Mouse (Mus musculus) heart, embryonic 16.5 days (tissue): ENCODE measurements at regions not wholly inside any gene's neighbourhood (a gene's known extent, or its start where the extent isn't known, plus 50 kb on each side); places are given as distances from the start of the nearest gene placed in this dataset.

Experiments used
- ATAC-seq: fragments of 200-750 bp; cut with Nextera tagmentation; replicated peaks from 2 replicates; pipeline ENCODE4 v1.8.0; 2017; ENCODE audit warnings: moderate number of reproducible peaks; ENCODE audit not compliant: insufficient read depth, low FRiP score; ENCODE audit errors: extremely low read depth
- H3K27ac ChIP-seq: fragments of 300-500 bp; sonication (generic); 2 replicates; pipeline ENCODE4 v1.5.1; 2014; ENCODE audit warnings: mild to moderate bottlenecking, low read length, control low read depth, moderate library complexity
- H3K27me3 ChIP-seq: fragments of 300-500 bp; sonication (generic); 2 replicates; pipeline ENCODE4 v1.6.1; 2014; ENCODE audit warnings: low read length, mixed read lengths; ENCODE audit not compliant: control insufficient read depth, insufficient read depth
- H3K36me3 ChIP-seq: fragments of 300-500 bp; sonication (generic); 2 replicates; pipeline ENCODE4 v1.6.1; 2014; ENCODE audit not compliant: control insufficient read depth, insufficient read depth
- H3K4me1 ChIP-seq: fragments of 300-500 bp; sonication (generic); 2 replicates; pipeline ENCODE4 v1.6.1; 2014; ENCODE audit warnings: low read length, mixed read lengths; ENCODE audit not compliant: control insufficient read depth, insufficient read depth
- H3K4me2 ChIP-seq: fragments of 300-500 bp; sonication (generic); 2 replicates; pipeline ENCODE4 v1.6.1; 2014; ENCODE audit warnings: low read depth, mild to moderate bottlenecking, control low read depth, low read length
- H3K4me3 ChIP-seq: fragments of 300-500 bp; sonication (generic); 2 replicates; pipeline ENCODE4 v1.5.1; 2014; ENCODE audit warnings: mild to moderate bottlenecking, control low read depth, low read length
- H3K9ac ChIP-seq: fragments of 300-500 bp; sonication (generic); 2 replicates; pipeline ENCODE4 v1.6.1; 2014; ENCODE audit warnings: low read length, control low read depth
- H3K9me3 ChIP-seq: fragments of 300-500 bp; sonication (generic); replicated peaks from 2 replicates; pipeline ENCODE4 v1.6.1; 2016; ENCODE audit warnings: low read length; ENCODE audit not compliant: control insufficient read depth
- WGBS: fragments of 180-500 bp; shearing (Covaris S2); extraction: QIAGEN DNeasy Blood & Tissue Kit; methylation state at CpG from one replicate; pipeline ENCODE4 v1.1.7; 2014; 5-methylcytosine and 5-hydroxymethylcytosine counted together

DNA sequence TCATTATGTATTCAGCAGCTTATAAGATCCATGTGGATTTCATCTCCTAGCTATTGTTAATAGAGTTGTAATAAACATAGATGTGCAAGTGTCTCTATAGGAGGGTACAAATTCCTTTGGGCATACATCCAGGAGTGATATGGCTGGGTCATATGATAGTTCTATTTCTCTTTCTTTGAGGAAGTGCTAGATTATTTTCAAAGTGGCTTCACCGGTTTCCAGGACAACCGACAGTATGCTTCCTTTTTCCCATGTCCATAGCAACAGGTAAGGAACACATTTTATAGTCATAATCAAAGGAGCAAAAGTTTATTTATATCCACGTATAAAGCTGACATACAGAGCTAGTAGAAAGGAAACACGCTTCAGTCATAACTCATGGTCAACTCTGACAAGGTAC is 710.2 kb upstream of the Tenm4 start:
- Histone ChIP-seq H3K9ac (no peak overlapping the region), H3K27me3 (no peaks in the 10 kb centered on the region), H3K4me2 (no peak overlapping the region), H3K27ac (no peak overlapping the region), H3K4me1 (no peaks in the 10 kb centered on the region), H3K9me3 (no peaks in the 10 kb centered on the region), H3K4me3 (no peak overlapping the region), H3K36me3 (no peaks in the 10 kb centered on the region)
- WGBS = 82% methylated on average over 4 of the region's 4 CpGs
- no peak for ATAC-seq

DNA sequence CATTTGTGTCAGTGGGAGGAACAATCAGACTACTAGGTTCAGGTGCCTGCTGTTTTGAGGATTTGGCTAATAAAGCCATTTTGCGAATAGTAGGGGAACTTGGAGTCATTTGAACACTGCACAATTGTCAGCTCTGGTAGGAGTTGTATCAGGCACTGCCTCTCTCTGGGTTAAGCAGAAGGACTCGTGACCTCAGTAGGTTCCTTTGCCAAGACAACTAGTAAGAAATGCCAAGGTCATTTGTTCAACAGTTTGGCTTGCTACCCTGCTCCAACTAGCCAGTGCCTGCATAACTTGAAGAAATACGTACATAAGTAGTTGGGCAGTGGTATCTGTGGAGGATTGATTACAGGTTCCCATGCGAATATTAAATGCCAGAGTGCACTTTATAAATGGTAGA is 705.5 kb upstream of the Tenm4 start:
- Histone ChIP-seq H3K36me3 (no peaks in the 10 kb centered on the region), H3K9ac (no peak overlapping the region), H3K9me3 (no peaks in the 10 kb centered on the region), H3K4me1 (no peaks in the 10 kb centered on the region), H3K4me3 (no peak overlapping the region), H3K27ac (no peak overlapping the region), H3K27me3 (no peaks in the 10 kb centered on the region), H3K4me2 (no peak overlapping the region)
- 73% methylated on average over 4 of the region's 4 CpGs for WGBS
- no peak for ATAC-seq

DNA sequence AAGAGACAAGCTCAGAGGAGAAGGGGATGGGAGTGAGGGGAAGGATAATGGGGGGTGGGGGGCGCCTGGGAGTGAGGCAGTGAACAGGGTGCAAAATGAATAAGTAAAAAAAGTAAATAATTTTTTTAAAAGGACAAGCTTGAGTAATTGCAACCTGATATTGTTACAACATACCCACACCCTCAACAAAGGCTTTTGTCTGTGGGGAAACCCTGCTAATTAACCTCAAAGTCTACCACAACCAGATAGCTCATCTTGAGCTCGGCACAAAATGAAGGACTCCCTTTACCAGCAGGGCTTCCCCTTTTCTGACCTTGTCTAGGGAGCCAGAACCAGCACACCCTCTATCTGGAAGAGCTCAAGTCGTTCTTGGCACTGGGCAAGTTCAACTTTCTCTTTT is 704.0 kb upstream of the Tenm4 start:
- WGBS = 20% methylated on average over 3 of the region's 3 CpGs
- no peak overlapping the region for H3K27ac ChIP-seq
- no peaks in the 10 kb centered on the region for H3K36me3 ChIP-seq
- H3K9ac ChIP-seq = no peak overlapping the region
- no peaks in the 10 kb centered on the region for H3K9me3 ChIP-seq
- H3K27me3 ChIP-seq = no peaks in the 10 kb centered on the region
- no peaks in the 10 kb centered on the region for H3K4me1 ChIP-seq
- H3K4me2 ChIP-seq = no peak overlapping the region
- ATAC-seq = no peak
- H3K4me3 ChIP-seq = no peak overlapping the region

DNA sequence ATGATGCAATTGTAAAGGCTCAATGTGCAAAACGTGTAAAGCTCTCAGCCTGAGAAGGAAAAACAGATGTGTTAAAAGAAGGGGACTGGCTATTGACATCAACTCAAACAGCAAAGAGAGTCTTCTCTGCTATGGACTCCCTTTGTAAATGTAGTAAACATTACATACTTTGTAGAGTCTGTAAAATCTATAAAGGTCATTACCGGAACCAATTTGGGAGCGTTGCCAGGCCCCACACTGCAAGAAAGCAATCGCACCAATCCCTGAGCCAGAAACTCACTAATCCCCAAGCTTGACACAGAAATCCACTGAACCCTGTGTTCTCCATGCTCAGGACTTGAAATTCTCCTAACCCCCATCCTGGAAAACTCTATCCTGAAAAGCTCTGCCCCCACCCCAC is 697.2 kb upstream of the Tenm4 start:
- H3K9ac ChIP-seq = no peak overlapping the region
- no peaks in the 10 kb centered on the region for H3K36me3 ChIP-seq
- H3K27ac ChIP-seq = no peak overlapping the region
- H3K4me2 ChIP-seq = no peak overlapping the region
- H3K9me3 ChIP-seq = no peaks in the 10 kb centered on the region
- no peaks in the 10 kb centered on the region for H3K4me1 ChIP-seq
- H3K4me3 ChIP-seq = no peak overlapping the region
- H3K27me3 ChIP-seq = no peaks in the 10 kb centered on the region
- WGBS = 75% methylated on average over 4 of the region's 4 CpGs
- no peak for ATAC-seq

DNA sequence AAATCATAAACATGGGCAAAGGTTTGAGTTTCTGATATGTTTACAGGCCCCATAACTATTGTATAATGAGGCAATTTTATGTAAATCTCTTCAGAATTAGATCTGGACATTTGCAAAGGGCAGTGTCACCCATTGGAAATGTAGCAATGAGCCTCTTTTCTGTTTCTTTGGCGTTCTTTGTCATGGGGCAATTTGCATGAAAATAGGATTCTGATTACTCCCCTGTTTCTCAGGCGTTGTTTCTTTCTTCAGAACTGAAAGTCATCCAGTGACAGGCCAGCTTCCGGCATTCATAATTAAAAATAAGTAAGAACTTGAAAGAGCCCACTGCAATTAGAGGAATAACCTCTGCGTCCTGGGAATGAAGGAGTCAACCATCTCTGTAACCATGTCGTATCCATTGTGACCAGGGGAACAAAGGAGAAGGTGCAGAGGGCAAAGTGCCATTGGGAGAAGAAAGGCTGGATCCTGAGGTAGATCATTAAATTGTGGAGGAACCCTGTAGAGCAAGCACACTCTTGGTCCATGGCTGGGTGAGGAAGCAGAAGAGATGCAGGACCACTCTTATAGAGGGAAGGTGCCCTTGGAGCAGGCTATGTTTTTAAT is 690.8 kb upstream of the Tenm4 start:
- Histone ChIP-seq H3K36me3 (no peaks in the 10 kb centered on the region), H3K9me3 (no peaks in the 10 kb centered on the region), H3K27me3 (no peaks in the 10 kb centered on the region), H3K4me1 (no peaks in the 10 kb centered on the region), H3K27ac (no peak overlapping the region), H3K4me2 (no peak overlapping the region), H3K9ac (no peak overlapping the region), H3K4me3 (no peak overlapping the region)
- WGBS = 65% methylated on average over 5 of the region's 5 CpGs
- no peak for ATAC-seq

DNA sequence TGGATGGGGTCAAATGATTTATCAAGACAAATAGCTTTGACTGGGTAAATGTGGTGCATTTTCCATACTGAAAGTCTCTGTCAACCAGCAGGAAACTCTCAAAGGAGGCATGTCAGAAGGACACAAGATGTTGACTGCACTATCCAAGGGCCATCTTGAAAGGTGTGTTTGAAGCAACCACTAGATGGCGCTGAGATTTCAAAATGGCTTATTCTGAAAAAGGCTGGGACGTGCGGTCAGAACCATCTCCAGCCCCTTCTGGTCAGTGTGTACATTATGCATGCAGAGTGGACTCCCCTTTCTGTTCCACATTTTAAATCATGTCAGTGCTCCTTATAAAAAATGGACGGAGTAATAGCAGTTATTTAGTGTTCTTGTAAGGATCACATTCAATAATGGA is 681.4 kb upstream of the Tenm4 start:
- no peaks in the 10 kb centered on the region for H3K9me3 ChIP-seq
- WGBS = 7% methylated on average over 4 of the region's 4 CpGs
- no peaks in the 10 kb centered on the region for H3K36me3 ChIP-seq
- ATAC-seq = no peak
- no peak overlapping the region for H3K9ac ChIP-seq
- H3K4me3 ChIP-seq = no peak overlapping the region
- no peaks in the 10 kb centered on the region for H3K4me1 ChIP-seq
- H3K4me2 ChIP-seq = no peak overlapping the region
- no peaks in the 10 kb centered on the region for H3K27me3 ChIP-seq
- H3K27ac ChIP-seq = no peak overlapping the region

DNA sequence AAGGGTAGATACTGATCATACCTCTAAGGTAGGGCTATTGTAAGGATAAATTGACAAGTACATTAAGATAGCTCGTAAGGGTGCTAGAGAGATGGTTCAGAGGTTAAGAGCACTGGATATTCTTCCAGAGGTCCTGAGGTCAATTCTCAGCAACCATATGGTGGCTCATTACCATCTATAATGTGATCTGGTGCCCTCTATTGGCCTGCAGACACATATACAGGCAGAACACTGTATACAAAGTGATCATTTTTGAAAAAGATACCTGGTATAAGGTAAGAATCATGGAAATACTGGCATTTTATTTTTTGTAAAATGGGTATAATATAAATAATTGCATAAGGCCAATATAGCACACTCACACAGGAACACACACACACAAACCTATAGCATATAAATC is 676.3 kb upstream of the Tenm4 start:
- Histone ChIP-seq H3K9ac (no peak overlapping the region), H3K36me3 (no peaks in the 10 kb centered on the region), H3K27ac (no peak overlapping the region), H3K9me3 (no peaks in the 10 kb centered on the region), H3K4me3 (no peak overlapping the region), H3K4me2 (no peak overlapping the region), H3K27me3 (no peaks in the 10 kb centered on the region), H3K4me1 (no peaks in the 10 kb centered on the region)
- no peak for ATAC-seq
- 82% methylated on average over 1 of the region's 1 CpGs for WGBS

DNA sequence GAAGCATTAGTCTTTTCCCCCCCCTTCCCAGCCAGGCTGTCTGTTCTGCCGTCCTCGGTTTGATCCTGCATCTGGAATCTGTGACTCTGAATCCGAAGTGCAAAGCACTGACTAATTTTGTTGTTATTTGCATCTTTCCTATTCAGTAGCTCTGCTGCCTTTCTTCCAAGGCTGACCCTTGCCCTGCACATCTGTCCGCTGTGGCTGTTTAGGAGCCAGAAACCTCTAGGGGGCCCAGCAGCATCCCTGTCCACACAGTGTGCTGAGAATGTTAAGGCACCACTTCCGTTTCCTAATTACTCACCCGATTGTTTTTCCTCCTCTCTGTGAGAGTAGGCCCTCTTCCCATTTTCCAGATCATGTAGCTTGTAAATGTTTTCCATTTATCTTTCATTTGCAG is 668.1 kb upstream of the Tenm4 start:
- Histone ChIP-seq H3K4me2 (no peak overlapping the region), H3K9me3 (no peaks in the 10 kb centered on the region), H3K4me3 (no peak overlapping the region), H3K36me3 (no peaks in the 10 kb centered on the region), H3K27me3 (no peaks in the 10 kb centered on the region), H3K9ac (no peak overlapping the region), H3K4me1 (no peaks in the 10 kb centered on the region), H3K27ac (no peak overlapping the region)
- WGBS = 42% methylated on average over 6 of the region's 6 CpGs
- no peak for ATAC-seq

DNA sequence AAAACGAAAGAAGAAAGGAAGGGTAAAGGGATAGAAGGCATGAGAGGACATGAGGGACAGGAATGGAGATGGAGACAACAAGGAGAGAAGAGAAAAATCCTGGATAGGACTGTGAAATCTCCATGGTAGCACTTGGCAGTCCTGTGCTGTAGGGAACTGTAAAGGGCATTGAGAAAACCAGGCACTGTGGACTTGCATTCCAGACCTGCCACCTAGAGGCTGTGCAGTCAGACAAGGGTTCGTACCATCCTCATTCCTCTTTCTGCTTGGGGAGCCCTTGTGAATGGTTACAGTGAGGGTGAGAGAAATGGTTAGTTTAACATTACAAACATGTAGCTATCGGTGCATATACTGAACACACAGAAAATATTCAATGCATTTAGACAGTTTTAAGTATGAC is 623.8 kb upstream of the Tenm4 start:
- Histone ChIP-seq H3K9ac (no peak overlapping the region), H3K27me3 (no peaks in the 10 kb centered on the region), H3K27ac (no peak overlapping the region), H3K4me1 (no peaks in the 10 kb centered on the region), H3K4me2 (no peak overlapping the region), H3K9me3 (no peaks in the 10 kb centered on the region), H3K36me3 (no peaks in the 10 kb centered on the region), H3K4me3 (no peak overlapping the region)
- no peak for ATAC-seq
- WGBS = 58% methylated on average over 3 of the region's 3 CpGs

DNA sequence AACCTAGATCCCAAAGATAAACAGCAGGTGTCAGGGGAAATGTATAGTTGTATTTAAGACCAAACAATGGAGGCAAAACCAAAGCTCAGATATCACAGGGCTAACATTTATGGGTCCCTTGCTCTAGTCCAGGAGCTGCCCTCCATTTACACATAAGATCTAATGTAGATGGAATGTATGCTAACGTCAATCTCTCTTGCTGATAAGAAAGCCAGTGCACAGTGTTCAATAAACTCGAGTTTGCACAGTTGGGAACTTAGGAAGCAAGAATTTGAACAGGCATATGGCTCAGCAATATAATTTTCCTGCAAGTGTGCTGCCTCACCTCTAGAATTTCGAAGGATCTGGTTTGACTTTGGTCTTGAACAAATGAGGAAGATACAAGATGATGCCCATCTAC is 620.9 kb upstream of the Tenm4 start:
- ATAC-seq = no peak
- H3K9ac ChIP-seq = no peak overlapping the region
- no peaks in the 10 kb centered on the region for H3K27me3 ChIP-seq
- no peaks in the 10 kb centered on the region for H3K9me3 ChIP-seq
- H3K4me2 ChIP-seq = no peak overlapping the region
- 46% methylated on average over 3 of the region's 3 CpGs for WGBS
- no peak overlapping the region for H3K4me3 ChIP-seq
- H3K4me1 ChIP-seq = no peaks in the 10 kb centered on the region
- no peak overlapping the region for H3K27ac ChIP-seq
- H3K36me3 ChIP-seq = no peaks in the 10 kb centered on the region
